Mouse (Mus musculus) large intestine, adult 2 months (tissue): ENCODE measurements at regions not wholly inside any gene's neighbourhood (a gene's known extent, or its start where the extent isn't known, plus 50 kb on each side); places are given as distances from the start of the nearest gene placed in this dataset.

ENCODE experiments used
- DNase-seq: peaks from one replicate; pipeline ENCODE4 v3.0.0-alpha.2; 2012; ENCODE audit warnings: low read depth, low spot score
- WGBS: fragments of 180-500 bp; shearing (Covaris S2); methylation state at CpG from one replicate; pipeline ENCODE4 v1.1.7; 2018; 5-methylcytosine and 5-hydroxymethylcytosine counted together

- 86% methylated on average over 5 of the region's 5 CpGs for WGBS
- DNase-seq: no peak
Observed at GRCm38 (mm10) chr3:78810431-78811152, 475.7 kb downstream of the Rapgef2 start.

GRCm38 (mm10) chr3:78803176-78803575 is 483.1 kb downstream of the Rapgef2 start:
- no peak for DNase-seq
- 65% methylated on average over 2 of the region's 2 CpGs for WGBS

GRCm38 (mm10) chr3:78795951-78796455 is 490.3 kb downstream of the Rapgef2 start:
- WGBS: 75% methylated on average over 4 of the region's 4 CpGs
- no peak for DNase-seq

- WGBS: 99% methylated on average over 7 of the region's 7 CpGs
- no peak for DNase-seq
Observed at GRCm38 (mm10) chr3:78792440-78793057, 493.8 kb downstream of the Rapgef2 start.

- WGBS: 71% methylated on average over 1 of the region's 1 CpGs
- DNase-seq: no peak
Observed at GRCm38 (mm10) chr3:78782766-78783165, 503.6 kb downstream of the Rapgef2 start.

- 57% methylated on average over 4 of the region's 4 CpGs for WGBS
- no peak for DNase-seq
Observed at GRCm38 (mm10) chr3:78755686-78756476, 530.4 kb downstream of the Rapgef2 start.

- no peak for DNase-seq
Observed at GRCm38 (mm10) chr3:78736111-78736510, 550.2 kb downstream of the Rapgef2 start.

- no peak for DNase-seq
- 67% methylated on average over 2 of the region's 2 CpGs for WGBS
Observed at GRCm38 (mm10) chr3:78716691-78717090, 569.6 kb downstream of the Rapgef2 start.

- 69% methylated on average over 1 of the region's 1 CpGs for WGBS
Observed at GRCm38 (mm10) chr3:78707687-78708086, 578.6 kb downstream of the Rapgef2 start.

GRCm38 (mm10) chr3:78698936-78699335 is 587.4 kb downstream of the Rapgef2 start:
- DNase-seq: no peak
- WGBS: 39% methylated on average over 5 of the region's 5 CpGs

More at GRCm38 (mm10) chr3:78707687-78708086, 578.6 kb downstream of the Rapgef2 start:
- no peak for DNase-seq

- DNase-seq: no peak
- WGBS: 25% methylated on average over 3 of the region's 3 CpGs
Observed at GRCm38 (mm10) chr3:78691499-78691898, 594.8 kb downstream of the Rapgef2 start.

GRCm38 (mm10) chr3:78677656-78678055 is 608.7 kb downstream of the Rapgef2 start:
- DNase-seq: no peak
- 92% methylated on average over 1 of the region's 1 CpGs for WGBS

- DNase-seq: no peak
- WGBS: 84% methylated on average over 2 of the region's 2 CpGs
Observed at GRCm38 (mm10) chr3:78676806-78677205, 609.5 kb downstream of the Rapgef2 start.

GRCm38 (mm10) chr3:78674529-78675187 is 611.7 kb downstream of the Rapgef2 start:
- no peak for DNase-seq
- WGBS: 40% methylated on average over 5 of the region's 5 CpGs

GRCm38 (mm10) chr3:78668050-78668449 is 618.3 kb downstream of the Rapgef2 start:
- DNase-seq: no peak

- WGBS: 64% methylated on average over 4 of the region's 4 CpGs
- DNase-seq: no peak
Observed at GRCm38 (mm10) chr3:78667374-78668023, 618.8 kb downstream of the Rapgef2 start.

GRCm38 (mm10) chr3:78648115-78648514 is 638.2 kb downstream of the Rapgef2 start:
- 87% methylated on average over 2 of the region's 2 CpGs for WGBS
- no peak for DNase-seq

- 57% methylated on average over 4 of the region's 4 CpGs for WGBS
- no peak for DNase-seq
Observed at GRCm38 (mm10) chr3:78635386-78635785, 650.9 kb downstream of the Rapgef2 start.

- 32% methylated on average over 3 of the region's 3 CpGs for WGBS
- no peak for DNase-seq
Observed at GRCm38 (mm10) chr3:78618900-78619299, 667.4 kb downstream of the Rapgef2 start.
